Mouse (Mus musculus) NIH3T3 (cell line): ENCODE results near the gene Ccdc124.

Experiments
- DNase-seq: peaks from one replicate; pipeline ENCODE4 v3.0.0-alpha.2; 2012; ENCODE audit warnings: low read depth

Gene Ccdc124

GRCm38 (mm10) chr8:70869601-70870041, 4.1 kb downstream of the Ccdc124 start:
- DNase-seq: peak; percentile 88

DNA sequence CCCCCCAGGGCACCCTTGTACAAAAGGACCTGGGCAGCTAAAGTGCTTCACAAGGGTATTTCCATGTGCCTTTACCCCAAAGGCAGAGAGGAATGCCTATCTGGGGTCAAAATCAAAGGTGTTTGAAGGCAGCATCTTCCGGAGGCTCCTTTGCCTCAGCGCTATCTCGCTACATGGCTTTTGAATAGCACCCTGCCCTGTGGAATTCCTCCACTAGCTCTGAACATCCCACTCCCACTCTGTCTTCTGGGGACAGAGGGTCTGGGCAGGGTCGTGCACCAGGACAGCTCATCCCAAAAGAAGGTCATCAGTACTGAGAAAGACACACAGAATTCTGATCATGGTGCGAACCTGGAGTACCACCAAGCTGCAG, 4.5 kb downstream of the Ccdc124 start:
- DNase-seq: no peak

- DNase-seq: no peak
Observed at GRCm38 (mm10) chr8:70868559-70869198, 5.1 kb downstream of the Ccdc124 start.

DNA sequence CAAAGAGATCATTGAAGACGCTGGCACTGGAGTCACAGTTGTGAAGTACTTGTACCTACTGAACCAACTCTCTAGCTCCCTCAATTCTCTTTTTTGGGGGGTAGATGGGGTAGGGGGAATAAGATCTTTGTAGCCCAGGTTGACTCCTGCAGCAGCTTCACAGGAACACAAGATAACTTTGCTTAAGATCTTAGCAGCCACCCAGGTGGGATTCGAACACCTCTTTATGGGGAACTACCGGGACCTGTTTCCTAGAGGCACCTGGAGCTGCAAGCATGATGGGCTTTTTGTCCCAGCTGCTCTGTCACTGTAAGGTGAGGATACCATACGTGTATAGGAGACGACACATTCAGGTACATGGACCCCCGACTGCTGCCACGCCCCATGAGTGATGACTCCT, 7.2 kb downstream of the Ccdc124 start:
- no peak for DNase-seq

- DNase-seq: no peak
Observed at GRCm38 (mm10) chr8:70866001-70866520, 7.7 kb downstream of the Ccdc124 start.

- peak; percentile 100 for DNase-seq
Observed at GRCm38 (mm10) chr8:70865350-70866000, 8.3 kb downstream of the Ccdc124 start.

GRCm38 (mm10) chr8:70864712-70865221, 9.0 kb downstream of the Ccdc124 start:
- DNase-seq: no peak

DNA sequence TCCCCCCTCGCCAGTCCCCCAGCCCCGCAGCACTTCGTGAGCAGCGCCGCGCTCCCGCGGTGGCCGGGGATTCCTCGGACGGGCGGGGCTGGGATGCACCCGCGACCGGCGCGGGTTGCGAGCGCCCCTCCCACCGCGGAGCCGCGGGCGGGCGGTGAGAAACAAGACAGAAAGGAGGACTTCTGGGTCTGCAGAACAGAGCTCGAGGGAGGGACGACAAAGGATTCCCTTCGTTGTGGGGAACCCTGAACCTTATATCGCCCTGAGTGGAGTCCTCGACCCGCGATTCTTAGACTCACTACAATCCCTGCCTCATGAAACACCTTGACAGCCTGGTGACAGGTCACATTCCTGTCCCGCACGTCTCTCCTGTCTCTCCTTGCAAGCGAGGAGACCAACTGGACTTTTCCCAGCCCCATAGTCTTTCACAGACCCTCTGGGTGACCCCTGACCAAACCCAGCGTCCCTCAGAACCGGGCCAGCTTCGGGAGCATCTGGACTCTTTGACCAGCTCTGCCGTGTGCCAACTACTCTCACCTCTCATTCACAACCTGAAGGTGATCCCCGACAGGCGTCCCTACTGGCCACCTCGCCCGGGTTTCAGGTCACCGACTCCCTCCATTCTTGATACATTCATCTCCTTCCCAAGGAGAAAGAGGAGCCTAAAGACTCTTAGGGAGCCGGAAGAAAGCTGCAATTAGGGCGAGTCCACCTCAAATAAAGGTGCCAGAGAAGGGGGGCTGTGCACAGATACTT, 9.6 kb downstream of the Ccdc124 start:
- peak; percentile 44 for DNase-seq

GRCm38 (mm10) chr8:70862824-70863641, 10.7 kb downstream of the Ccdc124 start, which contains the start of gene Kcnn1:
Kcnn1 (minus strand) TSS chr8:70863258.
- no peak for DNase-seq

GRCm38 (mm10) chr8:70857516-70857915, 16.2 kb downstream of the Ccdc124 start:
- no peak for DNase-seq

- peak; percentile 61 for DNase-seq
Observed at GRCm38 (mm10) chr8:70856541-70857197, 17.1 kb downstream of the Ccdc124 start.

- no peak for DNase-seq
Observed at GRCm38 (mm10) chr8:70856028-70856427, 17.7 kb downstream of the Ccdc124 start.

DNA sequence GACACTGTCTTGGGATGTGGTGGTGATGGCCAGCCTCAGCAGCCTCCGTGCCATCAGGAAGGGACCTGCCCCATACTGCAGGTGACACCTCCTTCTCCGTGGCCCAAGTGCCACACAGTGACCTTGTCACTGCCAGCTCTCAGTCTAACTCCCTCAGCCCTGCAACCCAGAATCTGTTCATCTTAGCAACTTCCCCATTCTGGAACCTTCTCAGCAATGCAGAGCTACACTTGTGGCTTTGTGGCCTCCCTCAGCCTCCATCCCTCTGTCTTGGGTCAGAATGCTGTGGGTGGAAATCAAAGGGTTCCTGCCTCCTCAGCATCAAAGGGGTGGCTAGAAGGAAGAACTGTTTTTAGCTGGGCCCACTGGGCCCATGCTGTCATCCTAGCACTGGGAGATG, 19.9 kb downstream of the Ccdc124 start:
- no peak for DNase-seq

DNA sequence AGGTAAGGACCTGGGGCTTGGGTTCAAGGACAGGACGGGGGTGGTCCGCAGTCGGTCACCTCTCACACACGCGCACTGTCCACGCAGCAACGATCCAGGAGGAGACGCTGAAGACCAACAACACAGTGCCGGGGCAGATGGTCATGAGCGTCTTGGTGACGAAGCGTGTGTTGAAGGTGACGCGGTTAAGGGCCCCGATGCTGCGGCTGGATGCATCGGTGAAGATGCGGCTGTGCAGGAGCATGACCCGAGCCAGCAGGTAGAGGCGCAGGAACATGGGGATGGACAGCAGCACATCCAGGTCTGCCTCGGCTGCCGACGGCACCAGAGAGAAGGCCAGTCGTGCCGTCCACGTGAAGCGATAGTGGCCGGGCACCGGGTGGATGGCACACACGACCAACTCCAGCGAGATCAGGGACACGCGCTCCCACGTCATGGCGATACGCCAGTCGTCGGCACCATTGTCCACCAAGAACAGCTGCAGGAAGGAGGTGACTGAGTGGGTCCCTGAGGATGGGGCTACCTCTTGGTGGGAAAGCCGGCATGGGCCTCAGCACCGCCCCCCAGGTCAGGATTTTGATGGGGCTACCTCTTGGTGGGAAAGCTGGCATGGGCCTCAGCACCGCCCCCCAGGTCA, 21.0 kb downstream of the Ccdc124 start:
- DNase-seq: no peak

DNA sequence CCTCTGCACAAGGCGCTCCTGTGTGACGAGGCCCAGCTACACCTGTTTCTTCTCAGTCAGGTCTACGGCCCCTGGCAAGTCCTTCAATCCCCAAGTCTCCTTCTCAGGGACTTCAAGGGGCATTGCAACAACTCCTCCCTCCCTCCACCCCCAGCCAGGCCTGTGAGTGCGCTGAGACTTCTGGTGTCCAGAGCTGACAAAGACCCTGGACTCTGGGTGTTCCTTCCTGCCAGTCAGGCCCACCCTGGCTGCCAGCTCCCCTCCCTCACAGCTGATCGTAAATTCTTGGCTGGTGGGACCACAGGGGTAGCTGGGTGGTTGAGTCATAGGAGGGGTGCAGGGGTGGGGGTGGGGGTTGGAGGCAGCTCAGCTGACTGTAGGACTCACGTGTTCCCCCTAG, 21.9 kb downstream of the Ccdc124 start:
- DNase-seq: no peak

DNA sequence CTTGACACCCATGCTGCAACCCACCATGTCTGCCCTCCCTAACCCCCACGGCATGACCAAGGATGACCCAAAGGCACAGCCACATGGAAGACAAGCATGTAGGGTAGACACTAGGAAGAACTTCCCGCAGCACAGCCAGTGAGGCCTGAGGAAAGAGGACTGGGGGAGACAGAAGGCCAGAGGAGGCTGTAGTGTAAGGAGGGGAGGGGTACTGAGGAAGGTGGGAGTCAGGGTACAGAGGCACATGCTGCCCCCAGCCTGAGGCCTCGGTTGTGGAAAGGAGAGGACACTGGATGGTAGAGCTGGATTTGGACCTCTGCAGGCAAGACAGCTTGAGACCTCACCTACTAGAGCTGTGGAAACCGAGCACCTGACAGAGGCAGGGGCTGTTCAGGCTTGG, 22.8 kb downstream of the Ccdc124 start:
- DNase-seq: no peak

- DNase-seq: no peak
Observed at GRCm38 (mm10) chr8:70850132-70850845, 23.4 kb downstream of the Ccdc124 start.

DNA sequence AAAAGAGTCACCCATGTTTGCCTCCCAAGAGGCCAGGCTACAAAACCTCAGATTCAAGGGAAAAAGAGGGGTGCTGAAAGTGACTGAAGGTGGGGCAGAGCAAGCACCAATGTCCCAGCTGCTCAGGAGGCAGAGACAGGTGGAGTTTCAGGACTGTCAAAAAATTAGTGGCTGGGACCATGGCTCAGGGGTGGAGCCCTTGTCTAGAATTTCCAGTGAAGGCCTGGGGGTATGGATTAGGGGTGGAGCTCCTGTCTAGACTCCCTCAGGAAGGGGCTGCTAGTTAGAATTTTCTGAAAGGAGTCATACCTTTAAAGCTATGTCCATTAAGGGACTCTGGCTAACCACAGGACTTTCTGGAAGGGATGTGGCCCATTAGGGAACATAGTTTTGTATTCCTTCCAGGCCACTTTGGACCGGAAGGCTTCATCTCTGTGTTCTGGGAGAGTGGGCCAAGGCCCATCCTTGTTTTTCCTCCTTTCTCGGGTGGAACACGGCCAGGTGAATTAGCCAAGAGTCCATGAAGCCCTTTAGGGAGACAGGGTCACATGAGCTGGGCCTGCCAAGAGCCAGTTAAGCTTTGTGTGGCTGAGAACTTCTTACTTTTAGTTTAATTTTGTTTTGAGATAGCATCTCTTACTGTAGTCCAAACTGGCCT, 24.3 kb downstream of the Ccdc124 start:
- peak; percentile 70 for DNase-seq

GRCm38 (mm10) chr8:70846371-70847154, 27.2 kb downstream of the Ccdc124 start:
- no peak for DNase-seq
